Mouse (Mus musculus) left cerebral cortex, adult 8-10 months (tissue): Measurements from ENCODE around the gene C2cd4c. TPM values are rescaled to one million over a fixed set of nuclear protein-coding genes. Genes with fewer than 3 reads are reported as not detected.
A peak's percentile ranks its signal among the peaks of the same experiment; 100 is the strongest.

ENCODE experiments used
- DNase-seq, 2 experiments: peaks; one replicate each; pipeline ENCODE4 v3.0.0; 2022; ENCODE audit warnings: low spot score in 2 of 2
- total RNA-seq, 4 experiments: library from RNA; stranded (reverse); gene quantifications; 2 replicates each; pipeline ENCODE4 v1.2.4; 2022

The C2cd4c gene
- total RNA-seq, 4 experiments from 2014 or later, result 16.1 to 18.6 (median 17.1) TPM

DNA sequence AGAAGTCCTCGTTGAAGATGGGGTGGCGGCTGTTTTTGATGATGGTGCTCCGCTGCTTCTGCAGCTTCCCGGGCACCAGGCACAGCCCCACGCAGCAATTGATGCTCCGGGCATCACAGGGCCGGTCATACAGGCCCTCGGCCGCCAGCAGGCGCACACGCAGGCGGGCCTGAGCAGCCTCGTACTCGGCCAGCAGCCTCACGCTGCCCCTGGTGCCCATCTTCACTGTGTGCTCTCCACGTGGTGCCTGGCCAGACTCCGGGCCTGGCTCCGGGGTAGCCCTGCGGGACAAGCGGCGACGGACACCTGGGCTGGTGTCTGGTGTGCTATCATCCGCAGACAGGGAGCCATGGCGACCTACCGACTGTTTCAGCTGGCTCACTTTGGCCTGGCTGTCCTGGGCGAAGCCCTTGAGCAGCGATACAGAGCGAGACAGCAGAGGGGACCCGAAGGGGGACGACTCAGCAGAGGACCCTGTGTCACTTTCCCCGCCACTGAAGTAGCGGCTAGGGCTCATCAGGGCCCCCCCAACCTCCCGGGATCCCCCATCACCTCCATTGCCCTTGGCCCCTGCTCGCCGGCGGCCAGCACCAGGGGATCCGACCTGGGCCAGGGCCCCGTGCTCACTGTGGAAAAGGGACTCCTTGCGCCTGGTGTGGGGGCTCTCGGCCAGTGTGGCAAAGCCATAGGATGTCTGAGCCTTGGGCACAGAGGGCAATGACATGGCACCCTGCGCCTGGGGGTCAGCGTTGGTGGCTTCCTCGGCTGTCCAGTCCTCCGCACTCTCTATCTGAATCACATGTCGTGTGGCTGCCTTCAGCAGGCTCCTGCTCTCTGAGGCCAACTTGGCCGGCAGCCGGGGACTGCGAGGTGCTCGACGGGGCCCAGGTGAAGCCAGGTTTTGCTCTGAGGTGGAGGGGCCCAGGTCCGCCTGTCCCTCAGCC is 1.4 kb downstream of the C2cd4c start:
- DNase-seq, result no peak

DNA sequence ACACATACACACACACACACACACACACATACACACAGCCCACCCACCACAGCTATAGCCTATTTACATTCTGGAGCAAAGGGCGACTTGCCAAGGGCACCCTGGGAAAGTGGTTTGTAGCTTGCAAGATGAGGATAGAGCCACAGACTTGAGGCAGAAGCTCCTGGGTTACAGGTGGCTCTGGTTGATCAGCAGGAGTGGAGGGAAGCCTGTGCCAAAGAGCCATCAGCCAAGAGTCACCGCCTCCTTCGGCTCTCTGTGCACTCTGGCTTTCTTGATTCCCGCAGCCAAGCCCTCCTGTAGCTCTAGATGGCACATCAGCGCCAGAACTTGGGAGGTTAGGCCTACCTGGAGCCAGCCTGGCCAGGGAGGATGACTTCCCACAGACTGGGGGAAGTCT is 2.5 kb downstream of the C2cd4c start:
- DNase-seq, result no peak

DNA sequence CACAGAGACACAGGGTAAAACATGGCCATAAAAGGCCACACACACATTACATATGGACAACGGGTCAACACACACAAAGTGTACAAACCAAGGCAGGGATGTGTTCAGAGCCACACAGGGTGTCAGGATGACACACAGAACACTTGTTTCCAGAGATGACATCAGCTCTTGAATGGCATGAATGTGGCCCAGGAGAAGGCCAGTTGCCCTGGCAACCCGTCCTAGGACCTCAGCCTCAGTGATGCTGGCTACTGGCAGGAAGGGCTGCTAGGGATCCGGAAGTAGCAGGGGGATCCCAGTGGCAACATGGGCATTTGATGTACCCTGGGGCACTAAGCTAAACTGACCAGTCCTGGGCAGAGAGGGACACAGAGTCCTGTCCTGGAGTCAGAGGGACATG is 4.5 kb downstream of the C2cd4c start:
- DNase-seq, result no peak

DNA sequence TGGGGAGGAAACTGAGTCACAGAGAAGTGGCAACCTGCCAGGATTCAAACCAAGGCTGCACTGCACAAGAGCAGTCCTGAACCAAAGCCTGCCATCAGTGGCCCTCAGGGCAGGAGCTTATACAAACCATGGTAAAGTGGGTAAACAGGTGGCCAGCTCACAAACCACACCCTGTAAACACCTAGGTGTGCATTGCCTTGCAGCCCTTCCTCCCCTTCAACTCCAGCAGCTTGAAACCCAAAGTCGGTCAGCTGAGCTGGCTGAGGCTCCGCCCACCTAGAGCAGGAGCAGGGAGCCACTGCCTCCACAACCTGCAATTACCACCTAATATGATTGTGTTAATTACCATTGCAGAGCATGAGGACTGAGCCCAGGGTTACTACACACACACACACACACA is 5.9 kb downstream of the C2cd4c start:
- no peak for DNase-seq

DNA sequence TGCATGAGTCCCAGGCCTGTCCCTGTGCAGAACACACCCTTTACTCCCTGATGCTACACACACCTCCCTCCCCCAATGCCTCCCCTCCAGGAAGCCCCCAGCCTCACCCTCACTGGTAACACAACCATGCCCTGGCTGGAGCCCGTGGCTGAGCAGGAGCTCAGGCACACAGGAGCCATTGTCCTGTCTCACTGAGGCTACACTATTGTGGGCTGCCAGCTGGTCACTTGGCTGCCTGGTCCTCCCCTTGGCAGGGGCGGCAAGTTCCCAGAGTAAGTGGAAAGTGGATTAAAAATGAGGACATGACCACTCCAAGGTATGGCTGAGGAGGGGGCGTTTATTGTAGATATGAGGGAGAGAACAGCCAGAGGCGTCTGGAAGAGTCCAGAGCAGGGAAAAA is 7.3 kb downstream of the C2cd4c start:
- DNase-seq, result no peak

DNA sequence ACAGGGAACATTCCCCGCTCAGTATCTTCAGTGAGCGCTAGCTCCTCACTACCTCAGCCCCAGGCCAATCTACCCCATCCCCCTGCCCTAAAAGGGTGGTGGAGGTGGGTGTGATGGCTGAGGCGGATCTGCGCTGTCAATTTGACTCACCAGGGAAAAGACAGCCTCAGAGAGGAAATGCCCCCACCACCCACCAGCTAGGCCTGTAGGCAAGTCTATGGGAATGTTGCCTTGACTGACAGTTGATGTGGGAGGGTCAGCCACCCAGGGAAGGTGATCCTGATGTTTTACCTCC is 15.9 kb downstream of the C2cd4c start:
- no peak for DNase-seq

DNA sequence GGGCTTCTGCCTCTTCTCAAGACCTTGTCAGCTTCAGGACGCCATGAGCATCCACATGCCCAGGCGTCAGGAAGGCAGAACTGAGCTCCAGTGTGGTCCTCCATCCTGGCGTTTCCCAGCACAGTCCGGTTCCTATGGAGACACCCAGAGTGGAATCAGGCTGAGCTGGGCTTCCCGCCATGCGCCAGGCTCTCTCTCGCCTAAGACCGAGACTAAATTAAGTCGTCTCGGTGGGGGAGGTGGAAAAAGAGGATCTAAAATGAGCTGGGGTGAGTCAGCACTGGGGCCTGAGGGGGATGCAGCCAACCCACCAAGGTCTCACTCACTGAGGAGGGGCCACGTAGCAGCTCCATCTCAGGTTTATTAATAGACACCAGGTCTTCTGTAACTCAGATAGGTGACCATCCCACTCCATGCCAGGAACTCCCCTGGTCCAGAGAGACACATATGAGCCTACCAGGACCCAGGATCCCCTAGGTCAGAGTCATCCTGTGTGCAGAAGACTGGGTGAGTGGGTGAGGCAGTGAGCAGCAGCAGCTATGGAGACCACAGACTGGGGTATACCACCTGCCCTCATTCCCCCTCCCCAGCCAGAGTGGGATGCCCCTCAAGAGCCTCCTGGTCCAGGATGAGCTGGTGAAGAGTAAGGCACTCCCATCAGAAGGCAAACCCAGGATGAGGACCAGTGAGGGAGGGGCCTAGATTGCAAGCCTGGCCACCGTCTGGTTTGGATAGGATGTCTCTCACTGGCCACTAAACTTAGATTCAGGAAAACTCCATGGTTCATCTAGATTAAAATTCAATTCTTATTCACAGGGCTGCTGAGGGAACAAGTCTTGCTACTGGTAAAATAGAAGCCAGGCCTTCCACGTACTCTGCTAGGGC is 16.5 kb downstream of the C2cd4c start:
- DNase-seq, result peak in 1 of 2 experiments; percentile 89

DNA sequence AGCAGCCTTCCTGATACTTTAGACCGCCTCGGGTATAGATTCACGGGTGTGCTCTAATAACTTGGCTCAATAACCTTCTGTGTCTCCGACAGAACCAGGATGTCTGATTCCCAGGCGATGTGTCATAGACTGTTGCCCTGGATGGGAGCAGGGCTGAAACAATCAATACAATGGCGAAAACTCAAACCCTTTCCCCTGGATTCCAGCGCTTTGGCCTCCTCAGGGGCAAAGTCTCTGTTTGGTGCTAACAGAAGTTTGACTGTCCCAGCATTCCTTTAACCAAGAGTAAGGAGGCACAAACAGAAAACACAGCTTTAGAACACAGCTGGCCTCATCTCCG is 18.3 kb downstream of the C2cd4c start:
- no peak for DNase-seq

DNA sequence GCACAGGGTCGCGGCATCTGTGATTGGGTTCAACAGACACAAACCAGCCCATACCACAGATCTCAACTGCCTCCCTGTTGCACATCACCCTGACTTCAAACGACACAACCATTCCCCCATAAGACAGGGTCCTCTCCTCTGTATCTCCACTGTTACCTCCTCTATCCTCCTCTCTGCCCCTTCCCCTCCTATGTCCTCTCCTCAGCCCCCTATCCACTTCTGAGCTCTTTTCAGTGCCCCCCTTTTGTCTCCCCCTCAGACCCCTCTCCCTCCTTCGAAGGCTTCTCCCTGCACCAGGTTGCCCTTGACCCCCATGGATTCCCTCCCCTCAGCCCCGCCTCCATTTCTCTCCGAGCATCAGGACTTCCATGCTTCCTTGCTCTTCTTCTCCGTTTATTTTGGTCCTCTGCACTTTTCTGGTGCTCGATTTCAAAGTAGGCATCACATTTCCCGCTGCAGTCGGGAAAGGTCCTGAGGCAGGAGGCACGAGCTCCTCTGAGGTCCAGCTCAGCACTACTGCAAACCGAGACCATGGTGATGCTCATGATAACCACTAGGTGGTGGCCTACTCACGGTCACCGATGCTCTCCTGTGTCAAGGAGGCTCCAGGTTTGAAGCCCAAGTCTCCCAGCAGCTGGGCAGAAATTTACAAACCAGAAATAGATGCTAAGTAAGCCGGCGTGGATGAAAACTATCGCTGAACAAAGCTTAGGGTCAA is 18.8 kb downstream of the C2cd4c start:
- peak in 1 of 2 experiments; percentile 67 for DNase-seq

DNA sequence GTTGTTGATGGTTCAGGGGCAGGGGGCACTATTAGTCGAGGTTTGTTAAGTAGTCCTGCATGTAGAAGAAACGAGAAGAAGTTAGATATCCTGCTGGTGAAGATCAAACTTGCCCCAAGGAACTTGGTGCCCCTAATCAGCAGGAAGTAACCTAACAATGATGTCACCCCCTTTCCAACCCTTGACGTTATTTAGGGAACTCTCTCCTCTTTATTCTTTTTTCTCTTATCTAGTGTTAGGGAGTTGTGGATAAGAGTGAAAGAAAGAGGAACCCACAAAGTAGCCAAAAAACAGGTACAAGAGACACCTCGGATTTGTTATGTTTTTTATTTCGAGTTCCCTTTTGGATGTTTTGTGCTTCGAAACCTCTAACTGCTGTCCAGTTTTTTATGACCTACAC is 19.7 kb downstream of the C2cd4c start:
- DNase-seq, result no peak

DNA sequence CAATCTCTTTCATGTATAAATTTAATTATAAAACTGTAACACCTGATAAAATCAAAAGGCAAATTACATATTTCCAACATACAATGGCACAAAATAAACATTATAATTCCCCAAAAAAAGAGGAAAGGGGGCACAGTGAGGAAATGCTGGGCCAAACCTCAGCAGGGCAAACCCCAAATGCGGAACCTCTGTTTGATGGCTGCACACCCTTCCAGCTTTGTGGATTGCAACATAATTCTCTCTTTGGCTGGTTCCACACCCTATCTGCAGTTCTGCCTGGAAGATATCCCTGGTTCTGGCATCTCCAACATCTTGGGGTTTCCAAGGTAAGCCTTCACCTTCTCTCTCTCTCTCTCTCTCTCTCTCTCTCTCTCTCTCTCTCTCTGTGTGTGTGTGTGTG is 23.1 kb downstream of the C2cd4c start:
- DNase-seq, result no peak

DNA sequence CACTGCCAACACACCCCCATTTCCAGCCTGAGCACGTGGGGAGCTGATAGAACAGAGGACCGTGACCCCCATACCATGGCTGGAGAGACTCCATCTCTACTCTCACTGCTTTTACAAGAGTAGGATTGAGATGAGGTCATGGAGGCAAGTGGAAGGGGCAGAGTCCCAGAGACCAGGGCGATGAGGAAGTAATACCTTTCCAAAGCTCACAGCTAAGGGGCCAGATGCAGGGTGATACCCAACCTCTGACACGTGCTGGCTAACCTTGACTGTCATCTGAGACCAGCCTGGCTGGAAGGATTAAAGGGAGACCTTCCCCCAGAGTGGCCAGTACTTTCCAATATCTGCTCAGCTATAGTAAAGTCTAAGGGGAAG is 26.1 kb downstream of the C2cd4c start:
- DNase-seq, result no peak

DNA sequence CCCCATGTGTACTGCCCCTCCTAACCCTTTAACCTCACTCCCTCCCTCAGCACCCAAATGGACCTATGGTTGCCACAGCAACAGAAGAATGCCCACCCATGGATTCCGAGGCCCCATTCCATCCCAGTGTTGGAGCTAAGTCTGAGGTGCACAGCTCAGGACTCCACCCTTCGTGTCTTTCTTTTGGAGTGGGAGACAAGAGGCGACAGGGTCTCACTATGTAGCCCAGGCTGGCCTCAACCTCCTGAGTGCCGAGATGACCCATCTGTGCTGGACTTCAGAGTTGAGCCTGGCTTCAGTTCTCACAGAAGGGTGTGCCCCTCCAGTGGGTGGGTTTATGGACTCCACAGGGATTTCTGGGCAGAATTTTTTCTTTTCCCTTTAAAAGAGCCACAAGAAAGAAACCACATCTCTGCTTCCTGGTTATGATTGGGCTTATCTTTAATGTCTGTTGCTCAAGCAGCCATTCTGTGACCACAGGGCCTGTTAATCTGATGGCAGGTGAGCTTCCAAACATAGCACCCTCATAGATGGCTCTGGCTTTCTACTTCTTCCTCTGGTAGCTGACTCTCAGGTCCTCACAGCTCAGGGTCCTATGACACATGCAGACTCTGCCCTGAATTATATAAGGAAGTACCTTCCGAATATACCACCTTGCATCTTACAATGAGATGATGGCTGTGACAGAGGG is 26.6 kb downstream of the C2cd4c start, which contains the start of gene Theg:
Gene Theg (minus strand): TSS at position 271 of the 691 bp plus-strand sequence.
- no peak for DNase-seq

DNA sequence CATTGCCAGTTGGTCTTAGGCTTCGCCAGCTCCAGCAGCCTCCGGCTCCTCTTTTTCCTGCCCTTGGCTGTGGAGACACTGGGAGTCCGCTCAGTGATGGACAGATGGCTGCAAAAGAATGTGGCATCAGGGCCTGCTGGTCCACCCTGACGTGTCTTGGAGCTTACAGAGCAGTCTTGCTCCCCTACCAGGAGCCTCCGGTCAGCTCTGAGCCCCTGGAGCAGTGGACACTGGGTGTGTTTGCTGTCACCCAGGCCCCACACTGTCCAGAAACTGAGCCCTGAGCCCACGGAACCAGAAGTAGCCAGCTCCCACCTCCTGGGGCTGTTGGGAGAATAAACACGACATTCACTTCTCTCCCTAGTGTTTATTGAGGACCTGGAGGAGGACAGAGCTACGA is 27.6 kb downstream of the C2cd4c start:
- no peak for DNase-seq

DNA sequence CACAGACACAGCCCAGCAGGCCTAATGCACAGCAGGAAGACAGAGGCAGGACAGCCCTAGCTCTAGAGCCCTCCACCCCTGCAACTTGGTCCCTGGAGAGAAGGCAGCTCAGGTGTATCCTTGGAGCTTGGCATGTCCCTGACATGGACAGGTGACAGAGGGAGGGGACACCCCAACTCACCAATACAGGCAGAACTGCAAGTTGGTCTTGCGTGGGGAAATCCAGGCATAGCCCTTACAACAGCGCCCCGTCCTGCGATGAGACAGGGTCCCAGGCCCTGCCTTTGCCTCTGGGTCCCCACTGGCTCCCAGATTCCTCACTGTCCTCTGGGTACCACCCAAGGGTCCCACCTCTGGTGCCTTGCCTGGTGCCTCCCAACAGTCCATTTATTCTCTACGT is 28.1 kb downstream of the C2cd4c start:
- peak in 1 of 2 experiments; percentile 4 for DNase-seq

DNA sequence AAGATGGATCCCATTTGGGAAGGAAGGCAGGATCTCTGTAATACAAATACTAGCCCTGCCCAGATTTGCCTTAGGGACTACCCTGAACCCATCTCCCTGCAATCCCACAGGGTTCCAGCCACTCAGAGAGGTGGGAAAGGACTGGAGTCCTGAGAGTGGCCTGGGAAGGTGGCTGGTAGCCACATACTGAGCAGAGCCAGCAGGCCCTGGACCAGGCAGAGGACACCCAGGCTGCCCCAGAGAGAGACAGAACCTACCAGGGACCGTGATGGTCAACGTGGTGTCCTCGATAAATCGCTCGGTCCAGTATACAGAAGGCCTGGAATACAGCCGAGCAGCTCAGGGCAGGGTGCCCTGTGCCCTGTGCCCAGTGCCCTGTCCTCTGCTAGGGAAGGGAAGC is 28.7 kb downstream of the C2cd4c start:
- DNase-seq, result no peak

DNA sequence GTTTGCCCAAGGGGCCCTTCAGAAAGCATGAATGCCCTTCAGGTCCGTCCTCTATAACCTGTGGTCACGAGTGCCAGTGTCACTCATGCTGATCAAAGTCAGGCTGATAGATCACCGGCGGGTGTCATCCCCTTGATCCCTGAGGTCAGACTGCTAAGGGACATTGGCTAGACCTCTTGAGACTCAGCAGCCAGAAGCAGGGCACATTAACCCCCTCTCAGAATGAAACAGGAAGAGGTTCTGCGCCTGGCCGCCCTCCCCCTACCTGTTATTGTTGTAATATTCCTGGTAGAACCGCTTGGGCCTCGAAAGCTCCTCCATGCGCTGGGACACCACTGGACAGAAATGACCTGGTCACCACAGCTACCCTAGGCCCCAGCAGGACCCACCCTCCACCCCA is 29.4 kb downstream of the C2cd4c start:
- no peak for DNase-seq

DNA sequence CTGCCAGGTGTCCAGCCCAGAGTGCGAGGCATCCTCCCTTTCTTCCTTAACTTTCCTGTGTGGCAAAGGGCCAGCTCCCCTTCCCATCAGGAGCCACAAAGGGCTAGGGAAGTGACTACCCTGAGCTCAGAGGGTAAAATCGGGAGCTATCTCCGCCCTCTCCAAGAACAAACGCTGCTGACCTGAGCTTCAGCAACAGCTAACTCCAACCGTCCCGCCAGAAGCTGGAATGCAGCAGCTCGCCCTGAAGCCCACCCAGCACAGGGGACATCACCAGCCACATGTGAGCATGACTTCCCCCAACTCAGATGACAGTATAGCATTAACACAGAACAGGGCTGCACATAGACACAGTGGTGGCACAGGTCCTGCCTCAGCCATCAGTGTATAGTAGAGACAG is 29.8 kb downstream of the C2cd4c start:
- no peak for DNase-seq

DNA sequence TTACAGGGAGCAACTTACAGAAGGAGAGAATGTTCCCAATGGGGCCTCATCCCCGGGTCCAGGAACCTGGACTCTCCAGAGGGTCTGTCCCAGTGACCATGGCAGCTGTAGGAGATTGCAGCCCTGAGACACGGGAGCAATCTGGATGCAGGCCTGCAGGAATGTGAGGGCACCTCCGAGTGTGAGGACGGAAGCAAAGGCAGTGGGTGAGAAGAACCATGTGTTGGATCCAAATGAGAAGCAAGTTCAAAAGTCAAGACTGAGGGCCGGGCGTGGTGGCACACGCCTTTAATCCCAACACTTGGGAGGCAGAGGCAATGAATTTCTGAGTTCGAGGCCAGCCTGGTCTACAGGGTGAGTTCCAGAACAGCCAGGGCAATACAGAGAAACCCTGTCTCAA is 32.3 kb downstream of the C2cd4c start:
- DNase-seq, result no peak

DNA sequence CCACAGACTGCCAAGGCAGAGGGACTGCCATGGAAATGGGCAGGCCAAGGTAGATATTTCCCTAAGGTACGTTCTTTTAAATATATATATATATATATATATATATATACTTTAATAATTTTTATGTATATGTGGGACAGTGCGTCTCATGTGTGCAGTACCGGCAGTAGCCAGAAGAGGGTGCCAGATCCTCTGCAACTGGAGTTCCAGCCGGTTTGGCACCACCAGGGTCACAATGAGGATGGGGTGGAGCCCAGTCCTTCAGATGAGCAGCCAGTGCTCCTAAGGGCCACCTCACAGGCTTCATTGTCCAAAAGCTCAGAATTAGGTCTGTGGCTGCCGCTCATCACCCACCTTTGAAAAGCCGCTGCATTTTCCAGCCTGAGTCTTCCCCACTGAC is 33.0 kb downstream of the C2cd4c start:
- DNase-seq, result peak in 1 of 2 experiments; percentile 21

DNA sequence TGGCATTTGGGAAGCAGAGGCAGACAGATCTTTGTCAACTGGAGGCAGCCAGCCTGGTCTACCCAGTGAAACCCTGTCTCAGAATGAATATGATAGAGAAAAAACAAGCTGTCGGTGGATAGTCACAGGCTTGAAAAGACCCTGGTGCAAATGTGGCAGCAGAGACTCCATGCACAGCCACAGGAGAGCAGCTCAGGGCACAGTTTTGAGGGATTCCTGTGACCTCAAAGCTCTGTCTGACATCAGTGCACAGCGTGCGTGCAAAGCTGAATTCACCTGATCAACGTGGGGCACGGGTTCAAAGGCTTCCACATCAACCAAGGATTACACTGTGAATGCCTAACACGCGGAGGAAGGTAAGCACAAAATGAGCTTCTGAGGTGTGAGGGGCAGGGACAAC is 33.5 kb downstream of the C2cd4c start:
- no peak for DNase-seq
